Mouse (Mus musculus) thymus, postnatal 25 days (tissue): ENCODE measurements at regions not wholly inside any gene's neighbourhood (a gene's known extent, or its start where the extent isn't known, plus 50 kb on each side); places are given as distances from the start of the nearest gene placed in this dataset.

Experiments used
- DNase-seq: peaks from one replicate; pipeline ENCODE4 v3.0.0; 2022

GRCm38 (mm10) chr6:100141225-100141624, 146.1 kb downstream of the Rybp start:
- no peak for DNase-seq

DNA sequence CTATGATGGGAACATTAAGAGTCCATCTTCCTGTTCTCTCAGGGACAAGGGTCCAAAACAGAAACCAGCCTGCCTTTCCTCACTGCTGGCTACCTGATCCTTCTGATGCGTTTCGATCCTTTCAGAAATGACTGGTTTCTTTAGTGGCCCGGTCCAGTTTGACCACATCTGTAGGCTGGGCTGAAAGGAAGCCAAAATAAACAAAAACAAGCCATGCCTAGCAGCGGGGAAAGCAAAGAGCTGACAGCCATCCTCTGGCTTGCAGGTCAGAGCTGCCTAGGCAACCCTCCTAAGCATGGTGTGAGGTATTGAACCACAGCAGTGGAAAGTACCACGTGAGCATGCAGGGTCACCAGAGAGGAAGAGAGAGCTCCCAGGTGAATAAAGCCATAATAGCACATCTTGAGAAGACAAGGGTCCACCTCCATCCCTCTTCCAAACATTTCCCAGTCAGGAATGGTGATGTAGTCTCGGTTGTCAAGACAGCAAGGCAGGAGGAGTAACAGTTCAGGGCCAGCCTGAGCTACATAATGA, 146.6 kb downstream of the Rybp start:
- DNase-seq = no peak

- no peak for DNase-seq
These were observed 147.5 kb downstream of the Rybp start for GRCm38 (mm10) chr6:100139809-100140208.

DNA sequence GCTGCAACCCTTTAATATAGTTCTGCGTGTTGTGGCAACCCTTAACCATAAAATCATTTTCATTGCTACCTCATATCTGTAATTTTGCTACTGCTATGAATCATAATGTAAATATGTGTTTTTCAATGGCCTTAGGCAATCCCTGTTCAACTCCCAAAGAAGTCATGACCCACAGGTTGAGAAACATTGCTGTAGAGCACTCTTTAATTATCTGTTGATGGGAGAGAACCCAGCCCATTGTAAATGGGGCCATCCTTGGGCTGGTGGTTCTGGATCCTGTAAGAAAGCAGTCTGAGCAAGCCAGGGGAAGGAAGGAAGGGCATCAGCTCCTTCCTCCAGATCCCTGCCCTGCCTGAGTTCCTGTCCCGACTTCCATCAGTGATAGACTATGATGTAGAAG, 148.6 kb downstream of the Rybp start:
- DNase-seq = no peak

- DNase-seq = no peak
These were observed 152.1 kb downstream of the Rybp start for GRCm38 (mm10) chr6:100135177-100135576.

- DNase-seq = no peak
These were observed 153.3 kb downstream of the Rybp start for GRCm38 (mm10) chr6:100133970-100134369.

DNA sequence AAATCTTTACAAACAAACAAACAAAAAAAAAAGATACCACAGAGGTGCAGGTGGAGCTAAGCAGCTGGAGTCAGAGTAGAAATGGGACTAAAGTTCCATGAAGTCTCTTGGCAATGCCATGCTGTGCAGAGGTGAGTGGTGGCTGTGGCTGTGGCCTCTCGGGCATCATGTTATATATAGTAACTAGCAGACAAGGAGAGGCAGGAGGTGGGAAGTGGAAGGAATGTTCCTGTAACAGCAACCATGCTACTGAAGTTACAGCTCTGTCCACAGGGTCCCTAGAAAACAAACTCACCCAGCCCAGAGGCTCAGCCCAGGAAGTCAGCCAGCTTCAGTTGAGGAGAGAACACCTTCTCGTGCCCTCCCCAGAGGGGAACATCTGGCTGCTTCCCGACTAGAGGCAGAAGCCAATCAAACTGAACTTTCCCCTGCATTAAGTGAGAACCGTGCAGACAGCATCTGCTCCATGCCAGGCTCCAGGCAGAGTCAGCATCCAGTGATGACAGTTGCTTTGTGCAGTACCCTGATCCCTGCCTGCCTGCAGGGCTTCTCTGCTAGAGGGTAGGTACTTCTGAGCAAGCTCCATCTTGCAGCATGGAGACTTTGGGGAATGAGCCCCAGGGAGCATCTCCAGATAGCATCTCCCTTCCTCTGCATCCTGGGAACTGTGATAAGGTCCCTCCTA, 154.2 kb downstream of the Rybp start:
- DNase-seq = no peak

- no peak for DNase-seq
These were observed 159.8 kb downstream of the Rybp start for GRCm38 (mm10) chr6:100127221-100128143.

GRCm38 (mm10) chr6:100126736-100127135, 160.5 kb downstream of the Rybp start:
- DNase-seq = no peak

GRCm38 (mm10) chr6:100126326-100126725, 161.0 kb downstream of the Rybp start:
- DNase-seq = no peak

DNA sequence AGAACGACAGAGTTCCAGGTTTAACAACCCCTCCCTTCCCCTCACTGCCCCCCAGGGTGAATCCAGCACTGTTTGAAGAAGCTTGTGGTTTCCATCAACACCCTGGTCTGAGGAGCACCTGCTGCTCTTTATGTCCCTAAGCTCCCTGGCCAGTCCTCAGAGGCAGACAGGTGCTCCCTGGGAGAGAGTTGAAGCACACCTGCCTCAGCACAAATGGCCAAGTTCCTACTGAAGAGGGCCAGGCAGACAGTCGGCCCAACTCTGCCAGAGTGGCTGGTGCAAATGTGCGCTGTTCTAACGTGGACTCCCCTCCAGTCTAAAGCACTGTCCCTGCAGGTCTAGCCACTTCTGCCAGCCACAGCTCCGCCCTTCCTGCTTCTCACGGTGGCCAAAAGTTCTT, 166.0 kb downstream of the Rybp start:
- no peak for DNase-seq

- DNase-seq = no peak
These were observed 167.0 kb downstream of the Rybp start for GRCm38 (mm10) chr6:100120017-100120944.

- DNase-seq = no peak
These were observed 170.2 kb downstream of the Rybp start for GRCm38 (mm10) chr6:100117084-100117483.

DNA sequence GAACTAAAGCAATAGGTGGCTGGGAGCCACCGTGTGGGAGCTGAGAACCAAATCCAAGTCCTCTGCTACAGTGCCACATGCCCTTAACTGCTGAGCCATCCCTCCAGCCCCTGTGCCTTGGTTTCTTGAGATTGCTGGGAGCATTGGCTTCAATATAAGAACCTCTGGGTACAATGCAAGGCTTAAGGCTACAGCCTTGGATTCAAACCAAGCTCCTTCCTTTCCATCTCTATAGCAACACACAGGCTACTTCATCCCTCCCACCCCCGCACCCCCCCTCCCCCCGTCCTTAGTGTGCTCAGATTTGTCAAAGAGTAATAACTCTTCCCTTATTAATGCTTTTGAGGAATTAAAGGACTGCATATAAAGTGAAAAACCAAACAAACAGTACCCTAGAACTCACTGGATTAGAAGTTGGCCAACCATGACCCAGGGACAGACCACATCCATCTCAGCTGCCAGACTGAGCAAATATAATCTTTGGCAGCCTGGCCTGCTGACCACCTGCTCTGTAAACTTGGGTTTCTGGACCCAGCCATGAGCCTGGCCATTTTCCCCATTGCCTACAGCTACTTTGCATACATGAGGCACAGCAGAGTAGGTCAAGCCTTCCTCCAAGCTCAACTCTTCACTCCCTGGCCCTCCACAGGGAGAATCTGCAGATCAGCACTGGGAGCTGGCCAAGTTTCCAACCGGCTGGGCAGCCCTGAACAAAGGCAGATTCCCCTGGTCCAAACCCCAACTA, 173.7 kb downstream of the Rybp start:
- no peak for DNase-seq

GRCm38 (mm10) chr6:100110981-100111660, 176.2 kb downstream of the Rybp start:
- DNase-seq = no peak

- no peak for DNase-seq
These were observed 177.3 kb downstream of the Rybp start for GRCm38 (mm10) chr6:100109979-100110378.

DNA sequence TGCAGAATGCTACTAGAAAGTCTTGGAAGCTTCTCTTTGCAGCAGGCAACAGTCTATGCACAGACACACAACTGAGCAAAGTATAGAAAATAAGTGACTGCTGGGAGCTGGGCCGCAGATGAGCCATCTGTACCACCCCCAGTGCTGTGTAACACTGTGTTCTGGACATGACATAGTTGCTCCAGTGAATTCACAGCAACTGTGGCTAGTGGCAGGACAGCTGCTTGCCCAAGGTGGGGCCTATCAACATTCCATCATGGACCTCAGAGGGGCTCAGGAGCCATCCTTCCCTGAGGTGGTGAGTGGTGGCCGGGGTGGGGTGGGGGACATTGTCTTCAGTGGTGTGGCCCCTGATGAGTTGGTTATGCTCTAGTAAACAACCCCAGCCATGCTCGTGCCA, 177.9 kb downstream of the Rybp start:
- DNase-seq = no peak

- no peak for DNase-seq
These were observed 179.8 kb downstream of the Rybp start for GRCm38 (mm10) chr6:100107508-100107907.

DNA sequence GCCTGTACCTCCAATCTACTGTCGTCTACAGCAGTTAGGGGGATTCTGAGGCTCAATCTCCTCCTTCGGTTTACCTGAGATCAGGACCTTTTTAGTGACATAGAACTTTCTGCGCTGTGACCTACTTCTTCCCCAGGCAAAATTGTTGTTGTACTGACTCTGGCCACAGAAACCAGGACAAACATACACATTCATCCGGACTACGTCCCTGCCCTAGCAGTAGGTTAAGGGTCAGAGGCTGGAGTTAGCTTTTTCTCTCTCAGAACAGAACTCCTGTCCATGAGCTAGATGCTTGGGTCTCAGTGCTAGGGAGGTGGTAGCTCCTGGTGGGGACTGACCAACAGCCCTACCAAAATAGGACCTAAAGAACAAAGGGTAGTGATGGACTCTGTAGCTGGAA, 180.2 kb downstream of the Rybp start:
- no peak for DNase-seq

DNA sequence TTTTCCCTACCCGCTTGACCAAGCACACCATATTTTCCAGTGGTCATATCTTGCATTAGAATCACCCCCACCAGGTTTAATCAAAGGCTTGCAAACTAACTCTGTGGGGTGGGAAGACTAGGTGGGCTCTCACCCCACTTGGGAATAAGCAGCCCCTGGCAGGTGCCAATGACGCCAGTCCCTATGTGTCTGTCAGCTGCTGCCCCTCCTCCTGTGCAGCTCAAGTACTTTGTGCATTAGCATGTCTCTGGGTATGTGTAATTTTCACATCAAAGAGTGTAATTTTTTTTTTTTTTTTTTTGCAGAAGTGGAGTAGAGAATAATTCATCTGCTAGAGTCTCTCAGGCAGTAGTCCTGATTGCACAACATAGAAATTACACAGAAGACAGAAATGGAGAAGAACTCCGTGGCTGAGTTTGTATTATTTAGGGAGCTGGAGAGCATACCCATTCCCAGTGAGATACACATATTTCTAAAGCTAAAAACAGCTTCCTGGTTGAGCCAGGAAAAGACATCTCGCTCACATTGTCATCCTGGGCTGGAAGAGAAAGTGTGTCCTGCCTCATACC, 186.6 kb downstream of the Rybp start:
- no peak for DNase-seq
